Mouse (Mus musculus) CH12.LX (cell line): ENCODE data around the gene Ndufs4. TPM values are rescaled to one million over a fixed set of nuclear protein-coding genes. Genes with fewer than 3 reads are reported as not detected.

Experiments used
- DNase-seq: peaks from one replicate; pipeline ENCODE4 v3.0.0-alpha.2; 2013; ENCODE audit errors: extremely low read depth
- H3K27ac ChIP-seq: 2 replicates; pipeline ENCODE4 v1.5.1; 2012; ENCODE audit warnings: low read depth, mild to moderate bottlenecking, control low read depth, moderate library complexity; ENCODE audit not compliant: insufficient read depth
- H3K27me3 ChIP-seq: replicated peaks from 2 replicates; pipeline ENCODE3; 2012; ENCODE audit warnings: inconsistent platforms
- H3K36me3 ChIP-seq, 2 experiments: replicated peaks in 1 of 2; 2 replicates each; pipeline versions ENCODE3 to v1.6.1; 2012; ENCODE audit warnings: inconsistent platforms in 1 of 2, low read length in 1 of 2, mild to moderate bottlenecking in 1 of 2, mixed read lengths in 1 of 2, moderate library complexity in 1 of 2; ENCODE audit not compliant: control insufficient read depth in 1 of 2, insufficient read depth in 1 of 2
- H3K4me1 ChIP-seq, 2 experiments: 2 replicates each; pipeline ENCODE4 v1.6.1; 2012; ENCODE audit warnings: inconsistent platforms in 1 of 2, moderate library complexity in 1 of 2; ENCODE audit not compliant: insufficient read depth in 2 of 2, control insufficient read depth in 1 of 2
- H3K4me2 ChIP-seq: 2 replicates; pipeline ENCODE4 v1.6.1; 2012; ENCODE audit warnings: low read depth, mild to moderate bottlenecking, control low read depth; ENCODE audit not compliant: poor library complexity, insufficient read depth, severe bottlenecking
- H3K4me3 ChIP-seq, 3 experiments: fragments of 150-350 bp in 1 of 3; sonication (generic) in 1 of 3; replicated peaks in 1 of 3; 2 replicates each; pipeline versions ENCODE3 to v1.5.1; 2011 to 2012; ENCODE audit warnings: low read depth in 2 of 3, low read length in 2 of 3, mild to moderate bottlenecking in 2 of 3, moderate library complexity in 2 of 3, control low read depth in 1 of 3, improper control_type of control experiment in 1 of 3, inconsistent platforms in 1 of 3, mixed read lengths in 1 of 3; ENCODE audit not compliant: poor library complexity in 1 of 3
- H3K79me2 ChIP-seq: replicated peaks from 2 replicates; pipeline ENCODE4 v1.6.1; 2012; ENCODE audit warnings: mild to moderate bottlenecking, moderate library complexity; ENCODE audit not compliant: control insufficient read depth, poor library complexity, insufficient read depth, severe bottlenecking; ENCODE audit errors: extremely low read depth
- H3K9ac ChIP-seq: 2 replicates; pipeline ENCODE4 v1.6.1; 2012; ENCODE audit warnings: low read depth, mild to moderate bottlenecking, control low read depth, moderate library complexity; ENCODE audit not compliant: insufficient read depth
- H3K9me3 ChIP-seq: replicated peaks from 2 replicates; pipeline ENCODE3; 2012; ENCODE audit warnings: low read length, inconsistent platforms, mixed read lengths
- BHLHE40 ChIP-seq: IDR thresholded peaks from 2 replicates; pipeline ENCODE4 v1.6.1; 2011; ENCODE audit warnings: mild to moderate bottlenecking, low read depth, low read length, improper control_type of control experiment
- CHD2 ChIP-seq: IDR thresholded peaks from 2 replicates; pipeline ENCODE4 v1.6.1; 2011; ENCODE audit warnings: low read length, improper control_type of control experiment
- CTCF ChIP-seq, 2 experiments: IDR thresholded peaks in 1 of 2; conservative IDR thresholded peaks in 1 of 2; 2 replicates each; pipeline ENCODE4 v1.5.1; 2011 to 2012; ENCODE audit warnings: low read depth in 2 of 2, low read length in 2 of 2, improper control_type of control experiment in 1 of 2, inconsistent platforms in 1 of 2, mild to moderate bottlenecking in 1 of 2, moderate library complexity in 1 of 2
- ELF1 ChIP-seq: IDR thresholded peaks from 2 replicates; pipeline ENCODE4 v1.6.1; 2014; ENCODE audit warnings: low read depth, mild to moderate bottlenecking, inconsistent platforms, low read length, improper control_type of control experiment
- GABPA ChIP-seq: IDR thresholded peaks from 2 replicates; pipeline ENCODE4 v1.6.1; 2012; ENCODE audit warnings: low read depth, low read length, improper control_type of control experiment, inconsistent platforms; ENCODE audit not compliant: insufficient replicate concordance
- HCFC1 ChIP-seq: IDR thresholded peaks from 2 replicates; pipeline ENCODE4 v1.6.1; 2012; ENCODE audit warnings: low read depth, mild to moderate bottlenecking, inconsistent platforms, low read length, improper control_type of control experiment
- IRF4 ChIP-seq: IDR thresholded peaks from 2 replicates; pipeline ENCODE4 v1.6.1; 2014; ENCODE audit warnings: low read depth, mild to moderate bottlenecking, inconsistent platforms, low read length, improper control_type of control experiment
- JUND ChIP-seq: conservative IDR thresholded peaks from 2 replicates; pipeline ENCODE4 v1.6.1; 2011; ENCODE audit warnings: low read depth, low read length, improper control_type of control experiment
- KAT2A ChIP-seq: IDR thresholded peaks from 2 replicates; pipeline ENCODE4 v1.6.1; 2012; ENCODE audit warnings: low read length, improper control_type of control experiment, inconsistent platforms; ENCODE audit not compliant: insufficient replicate concordance
- MAFK ChIP-seq: IDR thresholded peaks from 2 replicates; pipeline ENCODE4 v1.6.1; 2011; ENCODE audit warnings: low read length, improper control_type of control experiment; ENCODE audit not compliant: insufficient replicate concordance
- MAX ChIP-seq: IDR thresholded peaks from 2 replicates; pipeline ENCODE4 v1.6.1; 2011; ENCODE audit warnings: low read length, improper control_type of control experiment
- MAZ ChIP-seq: IDR thresholded peaks from 2 replicates; pipeline ENCODE4 v1.6.1; 2012; ENCODE audit warnings: low read depth, mild to moderate bottlenecking, inconsistent platforms, low read length, improper control_type of control experiment, moderate library complexity
- MXI1 ChIP-seq: IDR thresholded peaks from 2 replicates; pipeline ENCODE4 v1.6.1; 2011; ENCODE audit warnings: mild to moderate bottlenecking, low read depth, low read length, improper control_type of control experiment
- MYC ChIP-seq: IDR thresholded peaks from 2 replicates; pipeline ENCODE4 v1.6.1; 2011; ENCODE audit warnings: low read depth, mild to moderate bottlenecking, improper control_type of control experiment, low read length
- NRF1 ChIP-seq: IDR thresholded peaks from 2 replicates; pipeline ENCODE4 v1.6.1; 2014; ENCODE audit warnings: low read depth, mild to moderate bottlenecking, inconsistent platforms, low read length, improper control_type of control experiment, moderate library complexity
- PAX5 ChIP-seq: IDR thresholded peaks from 2 replicates; pipeline ENCODE4 v1.6.1; 2012; ENCODE audit warnings: low read length, inconsistent platforms, mixed read lengths
- SIN3A ChIP-seq: IDR thresholded peaks from 2 replicates; pipeline ENCODE4 v1.6.1; 2012; ENCODE audit warnings: low read length, improper control_type of control experiment, inconsistent platforms
- TBP ChIP-seq: conservative IDR thresholded peaks from 2 replicates; pipeline ENCODE4 v1.6.1; 2011; ENCODE audit warnings: low read depth, low read length, improper control_type of control experiment
- USF1 ChIP-seq: IDR thresholded peaks from 2 replicates; pipeline ENCODE4 v1.6.1; 2014; ENCODE audit warnings: low read depth, mild to moderate bottlenecking, inconsistent platforms, low read length, improper control_type of control experiment
- USF2 ChIP-seq: conservative IDR thresholded peaks from 2 replicates; pipeline ENCODE4 v1.6.1; 2011; ENCODE audit warnings: low read depth, low read length, improper control_type of control experiment
- ZC3H11A ChIP-seq: IDR thresholded peaks from 2 replicates; pipeline ENCODE4 v1.6.1; 2012; ENCODE audit warnings: low read depth, mild to moderate bottlenecking, inconsistent platforms, low read length, improper control_type of control experiment
- ZNF384 ChIP-seq: IDR thresholded peaks from 2 replicates; pipeline ENCODE4 v1.6.1; 2012; ENCODE audit warnings: low read depth, low read length, improper control_type of control experiment, inconsistent platforms
- dilution Hi-C: fragments of 300-500 bp; cut with MboI; formaldehyde crosslinking; loops from 2 replicates; pipeline ENCODE4 v1.14.3; 2020; ENCODE audit warnings: low sequenced_read_pairs; ENCODE audit not compliant: extremely low pct_unique_long_range_greater_than_20kb, extremely low pct_ligation_motif_present
- in situ Hi-C: fragments of 300-500 bp; cut with MboI; formaldehyde crosslinking; loops from 3 replicates; pipeline ENCODE4 v1.14.3; 2019; ENCODE audit warnings: low sequenced_read_pairs, low pct_ligation_motif_present, low pct_unique_long_range_greater_than_20kb, mixed read lengths
- polyA plus RNA-seq: library from polyadenylated mRNA; unstranded; fragments of >175 nt; gene quantifications from 2 replicates; pipeline ENCODE4 v1.2.1, GENCODE M21; 2012; ENCODE audit warnings: low read depth; ENCODE audit not compliant: insufficient read length
- total RNA-seq, 2 experiments: library from RNA; depleted of rRNA; stranded (reverse); fragments of 300-350 nt in 1 of 2; fragments of >200 nt in 1 of 2; gene quantifications; 2 replicates each; pipeline ENCODE4 v1.2.3; 2012 to 2014

Ndufs4 gene
- total and polyA plus RNA-seq, 3 experiments = 108 to 218 (median 120) TPM

DNA sequence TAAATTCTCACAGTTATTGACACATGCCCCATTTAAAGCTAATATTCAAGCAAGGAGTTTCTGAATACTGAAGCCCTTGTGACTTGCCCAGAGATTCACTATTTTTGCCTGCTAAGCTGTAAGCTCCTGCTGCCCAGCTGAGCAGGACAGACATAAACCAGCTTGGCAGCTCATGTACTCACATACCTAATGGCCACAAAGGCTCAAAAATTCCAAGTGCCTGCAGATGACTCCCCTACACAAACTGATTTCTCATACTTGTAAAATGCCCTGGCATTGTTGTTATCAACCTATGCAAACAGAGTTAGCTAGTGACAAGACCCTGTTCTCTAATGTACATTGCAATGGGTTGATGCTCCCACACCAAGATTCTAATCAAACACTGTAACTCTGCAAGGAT lies 68.9 kb downstream of the Ndufs4 start:
- in situ Hi-C loops = no loop called here
- Histone ChIP-seq H3K4me1 (peaks cover 0 to 4% of the 10 kb centered on the region in 2 experiments; a peak in 2 of 4 replicates), H3K36me3 (peaks cover 5 to 17% of the 10 kb centered on the region in 2 experiments), H3K9me3 (no peaks in the 10 kb centered on the region), H3K9ac (no peak overlapping the region)
- dilution Hi-C loops = no loop called here
- TF ChIP-seq NRF1 = no peak
- no peak for TF ChIP-seq GABPA
- TF ChIP-seq PAX5 = no peak
- no peak for TF ChIP-seq SIN3A
- no peak for TF ChIP-seq CHD2
- TF ChIP-seq CTCF (conservative IDR thresholded peaks at IDR 0.05 in 1 of 2, IDR thresholded peaks at IDR 0.05 in 1 of 2; ENCODE audit: low read depth in 2 of 2, low read length in 2 of 2) = no peak
- TF ChIP-seq ELF1 = no peak
- no peak for TF ChIP-seq BHLHE40
- no peak for TF ChIP-seq KAT2A
- no peak for TF ChIP-seq MXI1
- no peak for TF ChIP-seq ZC3H11A
- TF ChIP-seq MYC = no peak
- no peak for TF ChIP-seq USF1
- TF ChIP-seq, all 38 proteins: peak for 0
- no peak for DNase-seq
- Histone ChIP-seq H3K79me2 (no peaks in the 10 kb centered on the region), H3K4me2 (no peak overlapping the region), H3K27me3 (no peaks in the 10 kb centered on the region), H3K27ac (no peak overlapping the region), H3K4me3 (no peak overlapping the region)

DNA sequence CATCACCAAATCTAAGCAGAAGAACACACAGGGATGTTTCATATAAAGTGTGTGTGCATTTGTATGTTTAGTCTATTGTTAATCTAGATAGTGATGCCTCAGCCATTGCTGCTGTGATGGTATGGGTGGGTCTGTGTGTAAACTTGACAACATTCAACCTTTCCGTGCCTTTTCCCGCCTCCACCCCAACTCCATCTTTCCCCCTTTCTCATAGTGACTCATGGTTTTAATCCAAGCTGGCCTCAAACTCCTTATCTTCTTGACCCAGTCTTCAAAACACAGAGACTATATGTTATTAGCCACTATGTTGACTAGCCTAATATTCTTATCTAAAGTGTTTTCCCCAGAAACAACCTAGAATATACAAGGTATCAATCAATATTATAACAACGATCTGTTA lies 72.7 kb downstream of the Ndufs4 start:
- DNase-seq = no peak
- in situ Hi-C loops (no loop called here), dilution Hi-C loops (no loop called here)
- Histone ChIP-seq H3K4me2 (no peak overlapping the region), H3K79me2 (no peaks in the 10 kb centered on the region), H3K36me3 (peaks cover 5 to 25% of the 10 kb centered on the region in 2 experiments), H3K9me3 (no peaks in the 10 kb centered on the region), H3K27ac (no peak overlapping the region), H3K9ac (no peak overlapping the region), H3K4me3 (no peak overlapping the region), H3K27me3 (no peaks in the 10 kb centered on the region), H3K4me1 (no peaks in the 10 kb centered on the region)
- TF ChIP-seq IRF4 (no peak), ZNF384 (no peak), MAZ (no peak), MAX (no peak), HCFC1 (no peak), JUND (no peak), USF2 (no peak), TBP (no peak), ELF1 (no peak), MAFK (no peak)
